Comparison of ENCODE assay signal across 9 mouse cellular contexts in genomic region chr11:98339071-98339501, GRCm38 (mm10). TPM values are rescaled to one million over a fixed set of nuclear protein-coding genes. Genes with fewer than 3 reads are reported as not detected.
DNase-seq lines count a peak whose midpoint lies in the region; ATAC-seq and TF ChIP-seq lines count a peak whose summit lies in the region.
"Had no signal": no experiment of that assay in that cellular context is flagged by ENCODE, and none has a peak within 500 bp of the region (broad histone marks: within the 10 kb centered on the region; RNA-seq: fewer than 3 reads in every experiment).

No protein-coding gene starts in this region.

- peak overlapping the region; percentile 64 for H3K9ac ChIP-seq in heart, embryonic 15.5 days
- peak overlapping the region; percentile 79 for H3K9ac ChIP-seq in hindbrain, embryonic 13.5 days
- peak overlapping the region; percentile 53; the same call in 1 of the 2 replicates for H3K9ac ChIP-seq in midbrain, embryonic 12.5 days (replicated peaks)

- no peak for TF ChIP-seq POLR2A in brain, embryonic 14.5 days (IDR thresholded peaks at IDR 0.05; ENCODE audit: borderline replicate concordance, extremely low read depth, insufficient read depth, insufficient read length, poor library complexity, severe bottlenecking)

- H3K9me3 ChIP-seq in heart, embryonic 15.5 days (replicated peaks) = no peaks in the 10 kb centered on the region
- no peaks in the 10 kb centered on the region for H3K9me3 ChIP-seq in hindbrain, embryonic 13.5 days
- H3K9me3 ChIP-seq in midbrain, embryonic 12.5 days = no peaks in the 10 kb centered on the region

- H3K4me3 ChIP-seq in heart, embryonic 15.5 days = peak overlapping the region; percentile 63
- peak overlapping the region; percentile 50 for H3K4me3 ChIP-seq in hindbrain, embryonic 13.5 days
- peak overlapping the region; percentile 49 for H3K4me3 ChIP-seq in midbrain, embryonic 12.5 days

- WGBS in heart, embryonic 15.5 days = under 1% methylated on average over 19 of the region's 19 CpGs
- WGBS in hindbrain, embryonic 13.5 days = 1% methylated on average over 19 of the region's 19 CpGs
- under 1% methylated on average over 19 of the region's 19 CpGs for WGBS in midbrain, embryonic 12.5 days

- TF ChIP-seq CTCF in brain, embryonic 14.5 days (IDR thresholded peaks at IDR 0.05; ENCODE audit: borderline replicate concordance, extremely low read depth, insufficient read depth, insufficient read length) = no peak

- peak overlapping the region; percentile 98 for H3K4me2 ChIP-seq in heart, embryonic 15.5 days
- H3K4me2 ChIP-seq in hindbrain, embryonic 13.5 days = peak overlapping the region; percentile 90
- peak overlapping the region; percentile 79 for H3K4me2 ChIP-seq in midbrain, embryonic 12.5 days (replicated peaks)

- no peak for ATAC-seq in heart, embryonic 15.5 days (replicated peaks; ENCODE audit: insufficient number of reproducible peaks, insufficient read depth, low FRiP score, low read depth)
- no peak; the same call in 1 of the 2 replicates for ATAC-seq in hindbrain, embryonic 13.5 days (ENCODE audit: low FRiP score)
- ATAC-seq in midbrain, embryonic 12.5 days (ENCODE audit: low FRiP score, low read depth) = no peak
- ATAC-seq: Patski had no signal

- no peak overlapping the region for H3K27ac ChIP-seq in heart, embryonic 15.5 days
- peak overlapping the region; percentile 95 for H3K27ac ChIP-seq in hindbrain, embryonic 13.5 days
- no peak overlapping the region for H3K27ac ChIP-seq in midbrain, embryonic 12.5 days (replicated peaks)

- DNase-seq in heart, postnatal 14 days = no peak
- DNase-seq in brain, embryonic 14.5 days (ENCODE audit: low read depth) = peak; percentile 92
- no peak for DNase-seq in B cell, adult 2 months
- DNase-seq in left cerebral cortex, adult 18-20 months (ENCODE audit: low spot score in 2 of 2) = no peak
- DNase-seq in layer of hippocampus, postnatal 36 days = no peak

- intact Hi-C loops in heart, postnatal 14 days (cut with DNase I) = no loop called here

- H3K36me3 ChIP-seq in heart, embryonic 15.5 days = no peaks in the 10 kb centered on the region
- no peaks in the 10 kb centered on the region for H3K36me3 ChIP-seq in hindbrain, embryonic 13.5 days
- no peaks in the 10 kb centered on the region for H3K36me3 ChIP-seq in midbrain, embryonic 12.5 days

- H3K27me3 ChIP-seq in heart, embryonic 15.5 days = peaks cover 80% of the 10 kb centered on the region
- peaks cover 89% of the 10 kb centered on the region for H3K27me3 ChIP-seq in hindbrain, embryonic 13.5 days
- peaks cover 96% of the 10 kb centered on the region for H3K27me3 ChIP-seq in midbrain, embryonic 12.5 days

- peaks cover 33% of the 10 kb centered on the region for H3K4me1 ChIP-seq in heart, embryonic 15.5 days (replicated peaks)
- peaks cover 51% of the 10 kb centered on the region for H3K4me1 ChIP-seq in hindbrain, embryonic 13.5 days (replicated peaks)
- peaks cover 37% of the 10 kb centered on the region for H3K4me1 ChIP-seq in midbrain, embryonic 12.5 days

RNA-seq across cellular contexts. Expression of gene Ppp1r1b, which starts 9.1 kb away (rescaled TPM):
- polyA plus RNA-seq in heart, embryonic 15.5 days (2015; fragmentation: Nextera tagmentation; extraction: Ambion mirVana) = 60.9 and 62.5 TPM in 2 replicates
- 1 to 10 TPM; 1.8 to 3.0 TPM for total RNA-seq in heart, postnatal 14 days (2021)
- 6.9 and 18.2 TPM in 2 replicates for polyA plus RNA-seq in brain, embryonic 14.5 days (2012; rRNA removed)
- polyA plus RNA-seq in hindbrain, embryonic 13.5 days (2015; fragmentation: Nextera tagmentation; extraction: Ambion mirVana) = 1.1 and 2.4 TPM in 2 replicates
- polyA plus RNA-seq in midbrain, embryonic 12.5 days (2016; fragmentation: Nextera tagmentation; extraction: Ambion mirVana) = 1.2 and 1.4 TPM in 2 replicates
- 100 to 1,000 TPM; 225 to 310 TPM for total RNA-seq in left cerebral cortex, adult 18-20 months (2021)
- 10 to 100 TPM; 48.8 to 50.8 TPM for total RNA-seq in layer of hippocampus, postnatal 36 days (2021)

RNA-seq across cellular contexts. Expression of gene Neurod2, which starts 9.6 kb away (rescaled TPM):
- polyA plus RNA-seq in heart, embryonic 15.5 days (2015; fragmentation: Nextera tagmentation; extraction: Ambion mirVana) = 0.04 TPM in 1 of 2 replicates, not detected in the other
- not detected for total RNA-seq in heart, postnatal 14 days (2021)
- polyA plus RNA-seq in brain, embryonic 14.5 days (2012; rRNA removed) = 52.0 and 101 TPM in 2 replicates
- polyA plus RNA-seq in hindbrain, embryonic 13.5 days (2015; fragmentation: Nextera tagmentation; extraction: Ambion mirVana) = 24.6 and 30.7 TPM in 2 replicates
- polyA plus RNA-seq in midbrain, embryonic 12.5 days (2016; fragmentation: Nextera tagmentation; extraction: Ambion mirVana) = 1.3 and 2.3 TPM in 2 replicates
- 10 to 100 TPM; 70.9 to 73.2 TPM for total RNA-seq in left cerebral cortex, adult 18-20 months (2021)
- total RNA-seq in layer of hippocampus, postnatal 36 days (2021) = 100 to 1,000 TPM; 156 to 162 TPM
- polyA plus RNA-seq: Patski had no signal

RNA-seq across cellular contexts. Expression of gene Stard3, which starts 19.1 kb away (rescaled TPM):
- polyA plus RNA-seq in heart, embryonic 15.5 days (2015; fragmentation: Nextera tagmentation; extraction: Ambion mirVana) = 33.9 and 40.5 TPM in 2 replicates
- total RNA-seq in heart, postnatal 14 days (2021) = 10 to 100 TPM; 21.7 to 23.3 TPM
- 66.1 and 124 TPM in 2 replicates for polyA plus RNA-seq in brain, embryonic 14.5 days (2012; rRNA removed)
- polyA plus RNA-seq in hindbrain, embryonic 13.5 days (2015; fragmentation: Nextera tagmentation; extraction: Ambion mirVana) = 44.4 and 44.7 TPM in 2 replicates
- 46.9 and 52.0 TPM in 2 replicates for polyA plus RNA-seq in midbrain, embryonic 12.5 days (2016; fragmentation: Nextera tagmentation; extraction: Ambion mirVana)
- total RNA-seq in left cerebral cortex, adult 18-20 months (2021) = 10 to 100 TPM; 39.8 to 40.9 TPM
- total RNA-seq in layer of hippocampus, postnatal 36 days (2021) = 10 to 100 TPM; 31.3 to 34.5 TPM

RNA-seq across cellular contexts. Expression of gene Tcap, which starts 44.5 kb away (rescaled TPM):
- polyA plus RNA-seq in heart, embryonic 15.5 days (2015; fragmentation: Nextera tagmentation; extraction: Ambion mirVana) = 154 and 158 TPM in 2 replicates
- total RNA-seq in heart, postnatal 14 days (2021) = 100 to 1,000 TPM; 841 to 967 TPM
- polyA plus RNA-seq in brain, embryonic 14.5 days (2012; rRNA removed) = 0.38 and 0.48 TPM in 2 replicates
- 0.21 and 0.35 TPM in 2 replicates for polyA plus RNA-seq in hindbrain, embryonic 13.5 days (2015; fragmentation: Nextera tagmentation; extraction: Ambion mirVana)
- polyA plus RNA-seq in midbrain, embryonic 12.5 days (2016; fragmentation: Nextera tagmentation; extraction: Ambion mirVana) = 0.19 and 0.33 TPM in 2 replicates
- total RNA-seq in left cerebral cortex, adult 18-20 months (2021) = 1 to 10 TPM; 6.9 to 8.1 TPM
- 1 to 10 TPM in 1 of 2 experiments, under 1 TPM in 1; 0.83 to 1.4 TPM for total RNA-seq in layer of hippocampus, postnatal 36 days (2021)
- polyA plus RNA-seq: Patski had no signal

RNA-seq across cellular contexts. Expression of gene Pnmt, which starts 47.2 kb away (rescaled TPM):
- polyA plus RNA-seq in heart, embryonic 15.5 days (2015; fragmentation: Nextera tagmentation; extraction: Ambion mirVana) = 0.52 and 0.57 TPM in 2 replicates
- under 1 TPM; 0.41 to 0.61 TPM for total RNA-seq in heart, postnatal 14 days (2021)
- 0.88 and 1.6 TPM in 2 replicates for polyA plus RNA-seq in brain, embryonic 14.5 days (2012; rRNA removed)
- 3.2 and 4.2 TPM in 2 replicates for polyA plus RNA-seq in hindbrain, embryonic 13.5 days (2015; fragmentation: Nextera tagmentation; extraction: Ambion mirVana)
- polyA plus RNA-seq in midbrain, embryonic 12.5 days (2016; fragmentation: Nextera tagmentation; extraction: Ambion mirVana) = 0.15 TPM in 1 of 2 replicates, not detected in the other
- under 1 TPM; 0.30 to 0.74 TPM for total RNA-seq in left cerebral cortex, adult 18-20 months (2021)
- not detected for total RNA-seq in layer of hippocampus, postnatal 36 days (2021)
- polyA plus RNA-seq: Patski had no signal
